Mouse (Mus musculus) monocyte, adult 59 days (primary cell): Measurements from ENCODE around the gene Phf20. TPM values are rescaled to one million over a fixed set of nuclear protein-coding genes. Genes with fewer than 3 reads are reported as not detected.

Experiments used
- total RNA-seq, 2 experiments: library from RNA; stranded (reverse); gene quantifications; one replicate each; pipeline ENCODE4 v1.2.4; 2023

Gene Phf20
- 10 to 100 TPM; 33.1 to 51.1 TPM for total RNA-seq

DNA sequence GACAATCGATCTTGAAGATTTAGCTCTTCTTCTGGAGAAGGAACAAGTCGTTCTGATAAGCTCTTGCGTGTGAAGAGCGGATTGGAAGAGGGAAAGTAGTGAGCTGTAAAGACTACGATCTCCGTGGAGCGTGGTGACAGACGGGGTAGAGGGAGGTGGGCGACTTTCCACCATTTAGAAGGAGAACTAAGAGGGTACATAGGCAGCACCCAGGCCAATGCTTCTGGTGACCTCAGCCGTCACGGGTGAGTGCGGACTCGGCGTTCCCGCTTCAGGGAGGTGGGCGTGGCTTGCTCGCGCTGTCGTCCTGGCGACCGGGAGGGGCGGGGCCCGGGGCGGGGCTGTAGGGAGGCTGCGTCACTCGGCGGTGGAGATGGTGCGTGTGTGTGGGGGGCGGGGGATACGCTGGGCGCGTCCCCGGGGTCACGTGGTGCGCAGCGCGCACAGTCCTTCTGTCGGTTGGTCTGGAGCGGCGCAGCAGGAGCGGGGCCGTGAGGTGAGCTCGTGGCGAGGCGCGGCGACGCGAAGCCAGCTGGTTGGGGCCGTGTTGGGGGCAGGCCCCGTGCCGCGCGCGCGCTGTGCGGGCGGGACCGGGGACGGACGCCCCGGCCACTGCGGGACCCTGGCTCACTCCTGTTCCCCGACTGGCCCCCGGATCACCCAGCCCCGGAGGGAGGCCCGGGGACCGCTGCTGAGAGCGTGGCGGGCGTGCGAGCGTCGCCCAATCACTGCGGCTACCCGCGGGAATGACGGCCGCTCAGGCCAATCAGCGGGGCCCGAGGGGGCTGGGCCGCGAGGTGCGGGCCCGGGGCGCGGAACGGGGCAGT is at the start of gene Phf20:
TSS of gene Phf20 (plus strand) at position 165 of the 827 bp plus-strand sequence.

DNA sequence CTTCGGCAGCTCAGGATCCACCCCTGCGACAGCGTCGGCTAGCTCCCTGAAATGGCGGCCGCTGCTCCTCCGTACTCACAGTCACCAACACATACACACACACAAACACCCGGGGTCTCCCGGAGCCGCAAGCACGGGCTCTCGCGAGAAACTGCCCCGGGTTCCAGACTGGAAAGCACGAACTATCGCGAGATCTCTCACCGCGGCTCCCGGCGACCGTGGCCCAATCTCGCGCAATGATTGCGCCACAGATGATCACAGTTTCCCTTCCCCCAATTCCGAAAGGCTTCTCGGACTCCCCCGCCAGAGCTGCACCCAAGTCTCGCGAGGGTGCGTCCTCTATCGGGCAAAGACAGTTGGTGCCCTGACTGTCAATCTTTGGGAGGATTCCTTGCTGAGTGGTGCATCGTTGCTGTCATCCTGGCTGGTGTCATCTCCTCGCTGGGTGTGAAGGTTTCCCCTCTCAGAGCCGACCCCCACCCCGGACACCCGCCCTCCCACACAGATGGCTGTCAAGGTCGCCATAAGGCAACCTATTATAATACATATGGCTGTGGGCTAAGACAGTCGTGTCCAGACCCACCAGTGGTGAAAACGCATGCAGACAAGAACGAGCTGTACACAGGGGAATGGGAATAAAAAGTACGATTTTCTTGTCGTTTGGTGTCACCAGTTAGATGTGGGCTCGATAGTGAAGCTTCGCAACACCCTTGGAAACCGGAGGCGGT is 16.0 kb upstream of the Phf20 start, which contains the start of gene Rbm39:
TSS of gene Rbm39 (minus strand) at position 145 of the 728 bp plus-strand sequence.

DNA sequence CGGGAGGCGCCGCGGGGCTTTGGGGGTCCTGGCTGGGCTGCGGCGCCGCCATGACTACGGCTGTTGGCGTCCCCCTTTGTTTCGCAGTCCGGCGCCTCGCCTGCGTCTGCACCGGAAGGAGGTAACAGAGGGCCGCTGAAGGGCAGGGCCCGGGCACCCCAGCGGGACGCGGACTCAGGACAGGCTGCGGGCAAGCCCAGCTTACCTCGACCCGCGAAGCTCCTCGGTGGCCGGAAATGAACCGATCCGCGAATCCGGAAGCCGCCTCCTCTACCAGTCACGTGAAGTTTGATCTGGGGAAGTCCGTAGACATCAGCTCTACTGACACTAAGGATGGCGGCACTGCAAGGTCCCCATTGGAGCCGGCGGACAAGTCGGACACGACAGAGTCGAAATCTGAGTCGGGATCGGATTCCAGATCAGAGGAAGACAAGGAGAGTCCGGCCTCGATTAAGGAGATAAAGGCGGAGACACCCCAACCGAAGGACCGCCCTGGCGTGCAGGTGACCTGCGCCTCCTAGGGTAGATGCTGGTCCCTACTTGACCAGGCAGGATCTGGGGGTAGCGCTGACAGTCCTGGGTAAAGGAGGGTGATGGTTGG is 116.1 kb downstream of the Phf20 start, which contains the start of the genes Cnbd2 and Scand1:
TSS of gene Cnbd2 (plus strand) at position 3 of the 601 bp plus-strand sequence.
TSS of gene Scand1 (minus strand) at position 408 of the 601 bp plus-strand sequence.

Other genes with a start within 250 kb of the Phf20 start
- 10 to 100 TPM; 52.9 to 56.1 TPM for gene Cep250, start 240.0 kb upstream of the Phf20 start, total RNA-seq
- gene 6430550D23Rik, start 188.5 kb upstream of the Phf20 start, total RNA-seq, result 1 to 10 TPM in 1 of 2 experiments, under 1 TPM in 1; 0.49 to 3.8 TPM
- gene Ergic3, start 188.4 kb upstream of the Phf20 start, total RNA-seq, result 100 to 1,000 TPM; 100 to 112 TPM
- not detected for gene Fer1l4, start 143.5 kb upstream of the Phf20 start, total RNA-seq
- gene Spag4, start 131.3 kb upstream of the Phf20 start, total RNA-seq, result 1 to 10 TPM in 1 of 2 experiments, under 1 TPM in 1; 0.55 to 1.2 TPM
- gene Cpne1, start 84.5 kb upstream of the Phf20 start, total RNA-seq, result 10 to 100 TPM; 63.3 to 70.1 TPM
- gene Rbm12, start 84.5 kb upstream of the Phf20 start, total RNA-seq, result 10 to 100 TPM; 23.0 to 27.6 TPM
- 10 to 100 TPM; 15.0 to 27.7 TPM for gene Gm28036, start 69.4 kb upstream of the Phf20 start, total RNA-seq
- 10 to 100 TPM; 46.2 to 68.7 TPM for gene Romo1, start 52.4 kb upstream of the Phf20 start, total RNA-seq
- gene Nfs1, start 52.3 kb upstream of the Phf20 start, total RNA-seq, result 10 to 100 TPM; 26.0 to 29.9 TPM
- gene Rbm39, start 16.2 kb upstream of the Phf20 start, total RNA-seq, result 1,000 to 10,000 TPM; 1,343 to 1,424 TPM
- 1 to 10 TPM; 6.2 to 8.2 TPM for gene Cnbd2, start 115.8 kb downstream of the Phf20 start, total RNA-seq
- 100 to 1,000 TPM; 169 to 172 TPM for gene Scand1, start 116.2 kb downstream of the Phf20 start, total RNA-seq
- 1 to 10 TPM; 4.5 to 7.0 TPM for gene Epb41l1, start 224.4 kb downstream of the Phf20 start, total RNA-seq